Mouse (Mus musculus) intestine, postnatal 0 days (tissue): ENCODE measurements around the gene Stim1. TPM values are rescaled to one million over a fixed set of nuclear protein-coding genes. Genes with fewer than 3 reads are reported as not detected.

ENCODE experiments used
- ATAC-seq: fragments of 200-750 bp; cut with Nextera tagmentation; 2 replicates; pipeline ENCODE4 v1.8.0; 2017; ENCODE audit warnings: mild to moderate bottlenecking, moderate TSS enrichment, moderate library complexity
- H3K27ac ChIP-seq: fragments of 300-500 bp; sonication (generic); 2 replicates; pipeline ENCODE4 v1.5.1; 2014; ENCODE audit warnings: mild to moderate bottlenecking, low read depth, low read length, moderate library complexity
- H3K27me3 ChIP-seq: fragments of 300-500 bp; sonication (generic); replicated peaks from 2 replicates; pipeline ENCODE4 v1.6.1; 2014; ENCODE audit warnings: low read length, mixed read lengths; ENCODE audit not compliant: control insufficient read depth, insufficient read depth
- H3K36me3 ChIP-seq: fragments of 300-500 bp; sonication (generic); 2 replicates; pipeline ENCODE4 v1.6.1; 2014; ENCODE audit warnings: mild to moderate bottlenecking, moderate library complexity; ENCODE audit not compliant: control insufficient read depth, insufficient read depth
- H3K4me1 ChIP-seq: fragments of 300-500 bp; sonication (generic); replicated peaks from 2 replicates; pipeline ENCODE4 v1.6.1; 2014; ENCODE audit warnings: antibody characterized with exemption, low read length, mixed read lengths; ENCODE audit not compliant: control insufficient read depth, insufficient read depth
- H3K4me2 ChIP-seq: fragments of 300-500 bp; sonication (generic); replicated peaks from 2 replicates; pipeline ENCODE4 v1.6.1; 2014; ENCODE audit warnings: low read depth, mild to moderate bottlenecking, moderate library complexity
- H3K4me3 ChIP-seq: fragments of 300-500 bp; sonication (generic); 2 replicates; pipeline ENCODE4 v1.5.1; 2014; ENCODE audit warnings: low read depth, low read length
- H3K9ac ChIP-seq: fragments of 300-500 bp; sonication (generic); 2 replicates; pipeline ENCODE4 v1.6.1; 2014; ENCODE audit warnings: mild to moderate bottlenecking, low read depth, low read length
- H3K9me3 ChIP-seq: fragments of 300-500 bp; sonication (generic); 2 replicates; pipeline ENCODE4 v1.6.1; 2016; ENCODE audit warnings: mixed run types; ENCODE audit not compliant: control insufficient read depth
- CTCF ChIP-seq: sonication (generic); IDR thresholded peaks from 2 replicates; pipeline ENCODE4 v1.5.1; 2016; ENCODE audit warnings: low read depth, mild to moderate bottlenecking, control low read depth, antibody characterized with exemption, moderate library complexity
- WGBS: fragments of 180-500 bp; shearing (Covaris S2); extraction: QIAGEN DNeasy Blood & Tissue Kit; methylation state at CpG from one replicate; pipeline ENCODE4 v1.1.7; 2014; 5-methylcytosine and 5-hydroxymethylcytosine counted together
- polyA plus RNA-seq: library from polyadenylated mRNA; unstranded; fragments of >200 nt; fragmentation: Nextera tagmentation; extraction: Ambion mirVana; gene quantifications from 2 replicates; pipeline ENCODE4 v1.2.1, GENCODE M21; 2015

Stim1 gene
- 13.0 and 13.8 TPM in 2 replicates for polyA plus RNA-seq

GRCm38 (mm10) chr7:102267601-102268394 is at the start of gene Stim1:
TSS of gene Stim1 (plus strand) at chr7:102267806.
- H3K27ac ChIP-seq, result peak within 1 kb of the TSS; percentile 77
- H3K9ac ChIP-seq, result peak within 1 kb of the TSS; percentile 73
- peak within 1 kb of the TSS; percentile 90 for H3K4me2 ChIP-seq
- WGBS, result under 1% methylated on average over 42 of the region's 73 CpGs
- ATAC-seq, result peak; percentile 97
- H3K4me1 ChIP-seq, result 0 out of 2 replicates have a peak, but pooled peaks cover 6% of the 10 kb centered on the region
- no peaks in the 10 kb centered on the region for H3K27me3 ChIP-seq
- H3K9me3 ChIP-seq, result no peaks in the 10 kb centered on the region
- H3K36me3 ChIP-seq, result no peaks in the 10 kb centered on the region
- peak within 1 kb of the TSS; percentile 87 for H3K4me3 ChIP-seq
- TF ChIP-seq CTCF, result no peak

GRCm38 (mm10) chr7:102221899-102222298 is 45.7 kb upstream of the Stim1 start:
- Histone ChIP-seq H3K36me3 (0 out of 2 replicates have a peak, but pooled peaks cover 10% of the 10 kb centered on the region), H3K4me3 (no peak overlapping the region), H3K9me3 (no peaks in the 10 kb centered on the region), H3K9ac (no peak overlapping the region), H3K4me2 (peak overlapping the region; percentile 98), H3K4me1 (no peaks in the 10 kb centered on the region), H3K27ac (no peak overlapping the region), H3K27me3 (no peaks in the 10 kb centered on the region)
- no peak for ATAC-seq
- 28% methylated on average over 1 of the region's 1 CpGs for WGBS
- TF ChIP-seq CTCF, result no peak

DNA sequence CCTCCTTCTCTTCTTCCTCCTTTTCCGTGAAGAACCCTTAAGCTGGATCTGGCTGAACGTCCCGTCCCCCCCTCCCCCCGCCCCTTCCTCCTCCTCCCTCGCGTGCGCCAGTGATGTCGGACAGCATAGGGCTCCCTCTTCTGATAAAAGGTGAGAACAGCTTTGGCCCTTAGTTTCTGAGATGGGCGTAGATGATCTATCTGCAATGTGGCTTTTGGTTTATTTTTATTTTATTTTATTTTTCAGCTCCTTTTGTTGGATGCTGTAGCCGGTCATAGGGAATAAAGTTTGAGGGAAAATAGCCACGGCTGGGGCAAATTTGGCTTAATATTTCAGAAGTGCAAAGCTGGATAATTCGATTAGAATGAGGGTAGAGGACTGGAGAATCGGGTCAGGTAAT is 45.3 kb upstream of the Stim1 start:
- Histone ChIP-seq H3K4me3 (peak overlapping the region; percentile 71), H3K27ac (no peak overlapping the region), H3K9me3 (no peaks in the 10 kb centered on the region), H3K36me3 (0 out of 2 replicates have a peak, but pooled peaks cover 10% of the 10 kb centered on the region), H3K27me3 (no peaks in the 10 kb centered on the region), H3K4me1 (no peaks in the 10 kb centered on the region), H3K9ac (peak overlapping the region; percentile 64), H3K4me2 (peak overlapping the region; percentile 98)
- no peak for ATAC-seq
- TF ChIP-seq CTCF, result peak; percentile 71
- WGBS, result 3% methylated on average over 8 of the region's 13 CpGs

- Histone ChIP-seq H3K27ac (peak overlapping the region; percentile 68; the same call in 1 of the 2 replicates), H3K27me3 (no peaks in the 10 kb centered on the region), H3K4me3 (peak overlapping the region; percentile 71), H3K9ac (peak overlapping the region; percentile 64), H3K9me3 (no peaks in the 10 kb centered on the region), H3K4me2 (peak overlapping the region; percentile 98), H3K4me1 (no peaks in the 10 kb centered on the region), H3K36me3 (peaks cover 10% of the 10 kb centered on the region; the same call in 1 of the 2 replicates)
- 2% methylated on average over 31 of the region's 31 CpGs for WGBS
- no peak; the same call in 1 of the 2 replicates for TF ChIP-seq CTCF
- peak; percentile 43 for ATAC-seq
Measured at GRCm38 (mm10) chr7:102222830-102223556, 44.6 kb upstream of the Stim1 start.

GRCm38 (mm10) chr7:102223883-102224738 is 43.5 kb upstream of the Stim1 start:
- 45% methylated on average over 5 of the region's 5 CpGs for whole genome bisulfite sequencing
- no peak for TF ChIP-seq CTCF
- ATAC-seq, result no peak
- H3K27ac ChIP-seq, result no peak overlapping the region; the same call in 1 of the 2 replicates
- no peaks in the 10 kb centered on the region for H3K4me1 ChIP-seq
- peak overlapping the region; percentile 1; the same call in 1 of the 2 replicates for H3K4me2 ChIP-seq
- H3K36me3 ChIP-seq, result peaks cover 10% of the 10 kb centered on the region; the same call in 1 of the 2 replicates
- no peaks in the 10 kb centered on the region for H3K9me3 ChIP-seq
- H3K27me3 ChIP-seq, result no peaks in the 10 kb centered on the region
- H3K4me3 ChIP-seq, result no peak overlapping the region
- H3K9ac ChIP-seq, result no peak overlapping the region
